Mouse (Mus musculus) urinary bladder, adult 18-20 months (tissue): Measurements from ENCODE around the gene Pgm2.

Experiments used
- DNase-seq, 2 experiments: peaks; one replicate each; pipeline ENCODE4 v3.0.0; 2022; ENCODE audit warnings: low spot score in 2 of 2, mixed read lengths in 2 of 2

The Pgm2 gene

GRCm38 (mm10) chr5:64144315-64144714 is 51.6 kb downstream of the Pgm2 start:
- DNase-seq: no peak

GRCm38 (mm10) chr5:64146384-64147005 is 53.7 kb downstream of the Pgm2 start:
- peak in 1 of 2 experiments; percentile 22 for DNase-seq

GRCm38 (mm10) chr5:64149184-64150127 is 56.7 kb downstream of the Pgm2 start:
- no peak for DNase-seq

- DNase-seq: no peak
Observed at GRCm38 (mm10) chr5:64153319-64153718, 60.6 kb downstream of the Pgm2 start.

GRCm38 (mm10) chr5:64155861-64156550 is 63.3 kb downstream of the Pgm2 start, which contains the start of gene Tbc1d1:
Tbc1d1 (plus strand) TSS chr5:64156305.
- DNase-seq: peak in 1 of 2 experiments; percentile 56

- DNase-seq: no peak
Observed at GRCm38 (mm10) chr5:64156579-64156978, 63.8 kb downstream of the Pgm2 start.

- no peak for DNase-seq
Observed at GRCm38 (mm10) chr5:64157926-64158325, 65.2 kb downstream of the Pgm2 start.

GRCm38 (mm10) chr5:64158501-64158900 is 65.8 kb downstream of the Pgm2 start:
- no peak for DNase-seq

GRCm38 (mm10) chr5:64159065-64159780 is 66.5 kb downstream of the Pgm2 start:
- DNase-seq: no peak

GRCm38 (mm10) chr5:64159781-64160704 is 67.3 kb downstream of the Pgm2 start:
- DNase-seq: peak; percentile 50 to 69

GRCm38 (mm10) chr5:64160705-64161391 is 68.1 kb downstream of the Pgm2 start:
- no peak for DNase-seq

GRCm38 (mm10) chr5:64161917-64162316 is 69.2 kb downstream of the Pgm2 start:
- no peak for DNase-seq

GRCm38 (mm10) chr5:64162582-64162981 is 69.8 kb downstream of the Pgm2 start:
- no peak for DNase-seq

GRCm38 (mm10) chr5:64164414-64164813 is 71.7 kb downstream of the Pgm2 start:
- DNase-seq: no peak

- DNase-seq: no peak
Observed at GRCm38 (mm10) chr5:64165826-64166225, 73.1 kb downstream of the Pgm2 start.

GRCm38 (mm10) chr5:64168990-64169540 is 76.3 kb downstream of the Pgm2 start:
- DNase-seq: no peak

- no peak for DNase-seq
Observed at GRCm38 (mm10) chr5:64172884-64173283, 80.1 kb downstream of the Pgm2 start.

- DNase-seq: no peak
Observed at GRCm38 (mm10) chr5:64173302-64173701, 80.6 kb downstream of the Pgm2 start.

GRCm38 (mm10) chr5:64174429-64174935 is 81.7 kb downstream of the Pgm2 start:
- no peak for DNase-seq
